Mouse (Mus musculus) ovary, postnatal 36 days (tissue): ENCODE measurements around the gene Foxf1.

Experiments used
- DNase-seq: peaks from one replicate; pipeline ENCODE4 v3.0.0; 2022; ENCODE audit warnings: low spot score, mixed read lengths

Foxf1 gene

GRCm38 (mm10) chr8:121130522-121130921 is 46.3 kb downstream of the Foxf1 start:
- no peak for DNase-seq

- no peak for DNase-seq
Observed at GRCm38 (mm10) chr8:121132961-121133513, 48.9 kb downstream of the Foxf1 start.

GRCm38 (mm10) chr8:121134102-121134501 is 49.9 kb downstream of the Foxf1 start:
- no peak for DNase-seq

GRCm38 (mm10) chr8:121134512-121134911 is 50.3 kb downstream of the Foxf1 start:
- DNase-seq = no peak

GRCm38 (mm10) chr8:121136856-121137255 is 52.7 kb downstream of the Foxf1 start:
- DNase-seq = no peak
